Mouse (Mus musculus) testis, adult 2 months (tissue): ENCODE data around the gene B3gnt6.
"Not testable (repeated sequence)": the region's sequence is repeated elsewhere in the genome, so short reads cannot be mapped to it uniquely, and the experiment has no call there.

Source experiments
- CTCF ChIP-seq: fragments of 200-500 bp; IDR thresholded peaks from 2 replicates; pipeline ENCODE4 v1.5.1; 2012; ENCODE audit warnings: low read depth, mild to moderate bottlenecking, inconsistent platforms, low read length, moderate library complexity; ENCODE audit not compliant: control insufficient read depth, insufficient read depth, insufficient replicate concordance
- POLR2A ChIP-seq: fragments of 200-500 bp; IDR thresholded peaks from 2 replicates; pipeline ENCODE4 v1.6.1; 2012; ENCODE audit warnings: low read depth, mild to moderate bottlenecking, inconsistent platforms, low read length, moderate library complexity; ENCODE audit not compliant: control insufficient read depth

- not testable (repeated sequence) for TF ChIP-seq CTCF, POLR2A
These were observed 11.9 kb downstream of the B3gnt6 start for GRCm38 (mm10) chr7:98187332-98187731.
